9 mouse cellular contexts compared by ENCODE assay signal in the genomic region with DNA sequence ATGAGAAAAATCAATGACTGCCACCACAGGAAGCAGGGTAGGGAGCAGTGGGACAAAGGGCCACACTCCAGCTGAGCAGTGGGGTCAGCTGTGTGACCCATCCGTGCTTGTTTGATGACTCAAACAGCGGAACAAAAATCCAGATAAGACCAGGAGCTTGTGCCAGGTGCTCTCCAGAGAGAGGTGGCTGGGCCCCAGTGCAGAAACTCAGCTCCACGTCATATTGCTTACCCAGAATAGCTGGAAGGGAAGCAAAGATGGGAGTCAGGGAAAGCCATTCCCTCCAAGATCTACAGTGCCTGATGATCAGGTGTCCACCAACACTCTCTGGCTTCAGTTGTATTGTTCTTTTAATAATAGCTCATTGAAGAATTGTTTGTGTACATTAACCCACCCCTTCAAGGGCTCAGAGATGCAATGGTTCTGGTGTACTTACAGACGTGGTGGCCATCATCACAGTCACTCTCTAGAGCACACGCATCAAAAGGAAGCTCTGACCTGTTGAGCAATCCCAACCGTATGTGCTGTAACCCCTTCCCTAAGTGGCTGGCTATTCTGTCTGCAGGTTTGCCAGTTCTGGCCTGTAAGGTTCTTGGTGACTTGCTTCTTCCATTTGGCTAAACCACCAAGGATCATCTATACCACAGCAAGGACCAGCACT.
DNase-seq lines count a peak whose midpoint lies in the region; ATAC-seq lines count a peak whose summit lies in the region.
"Had no signal": no experiment of that assay in that cellular context is flagged by ENCODE, and none has a peak within 500 bp of the region (broad histone marks: within the 10 kb centered on the region; RNA-seq: fewer than 3 reads in every experiment).

No protein-coding gene starts in this region.

- H3K27me3 ChIP-seq in forebrain, embryonic 14.5 days (replicated peaks; ENCODE audit: control insufficient read depth, insufficient read depth, low read length): no peaks in the 10 kb centered on the region

- WGBS in forebrain, embryonic 14.5 days: 82% methylated on average over 6 of the region's 6 CpGs

- peak; percentile 67 for DNase-seq in adrenal gland, adult 2 months
- no peak for DNase-seq in adrenal gland, adult 8-10 months
- peak; percentile 63 for DNase-seq in brain, adult 2 months (ENCODE audit: low read depth, low spot score)
- peak; percentile 45 for DNase-seq in heart, postnatal 4 days
- DNase-seq in lung, postnatal 36 days: peak; percentile 61
- DNase-seq in forebrain, embryonic 14.5 days (ENCODE audit: low spot score): no peak
- no peak for DNase-seq in spleen, postnatal 10 days (ENCODE audit: low spot score in 2 of 2)
- no peak for DNase-seq in thymus, postnatal 14 days
- DNase-seq: gastrocnemius, postnatal 36 days had no signal

- no peak overlapping the region for H3K27ac ChIP-seq in forebrain, embryonic 14.5 days (ENCODE audit: low read depth, low read length)

- no peak overlapping the region for H3K4me3 ChIP-seq in forebrain, embryonic 14.5 days (ENCODE audit: low read depth, low read length)

- no peak for ATAC-seq in forebrain, embryonic 14.5 days

- no peaks in the 10 kb centered on the region for H3K36me3 ChIP-seq in forebrain, embryonic 14.5 days (ENCODE audit: control insufficient read depth, insufficient read depth, low read length)

- H3K9me3 ChIP-seq in forebrain, embryonic 14.5 days (replicated peaks; ENCODE audit: control insufficient read depth, low read length): no peaks in the 10 kb centered on the region

- H3K4me1 ChIP-seq in forebrain, embryonic 14.5 days (ENCODE audit: control insufficient read depth, insufficient read depth, low read length): no peaks in the 10 kb centered on the region

- H3K4me2 ChIP-seq in forebrain, embryonic 14.5 days (ENCODE audit: low read length): no peak overlapping the region

- H3K9ac ChIP-seq in forebrain, embryonic 14.5 days (ENCODE audit: low read length): no peak overlapping the region

Comparison
In these comparisons a context has a peak if more than half of its experiments do, and no peak if none do; other contexts are left out.
1. DNase-seq: peak in adrenal gland, adult 2 months (single experiment), brain, adult 2 months (single experiment), heart, postnatal 4 days (single experiment) and lung, postnatal 36 days (single experiment); none in adrenal gland, adult 8-10 months (single experiment), forebrain, embryonic 14.5 days (single experiment), spleen, postnatal 10 days (0 of 2) and thymus, postnatal 14 days (single experiment).